Mouse (Mus musculus) layer of hippocampus, adult 9-11 months (tissue): Measurements from ENCODE around the gene Gm3033.
"Not testable (repeated sequence)": the region's sequence is repeated elsewhere in the genome, so short reads cannot be mapped to it uniquely, and the experiment has no call there.

Source experiments
- DNase-seq: peaks from one replicate; pipeline ENCODE4 v3.0.0; 2022

Gm3033 gene

GRCm38 (mm10) chr14:3845945-3846344, at the start of gene Gm3033:
Gene Gm3033 (plus strand): TSS chr14:3846245.
- not testable (repeated sequence) for DNase-seq

- not testable (repeated sequence) for DNase-seq
These were observed 36.3 kb upstream of the Gm3033 start, which contains the start of gene Gm3002 for GRCm38 (mm10) chr14:3809774-3810173. Gene Gm3002 (plus strand): TSS chr14:3810074.

GRCm38 (mm10) chr14:3883872-3884271, 37.8 kb downstream of the Gm3033 start, which contains the start of gene Gm2916:
Gene Gm2916 (plus strand): TSS chr14:3884172.
- not testable (repeated sequence) for DNase-seq
